Mouse (Mus musculus) left cerebral cortex, postnatal 14 days (tissue): Measurements from ENCODE around the gene D330020A13Rik. TPM values are rescaled to one million over a fixed set of nuclear protein-coding genes. Genes with fewer than 3 reads are reported as not detected.
"Not testable (repeated sequence)": the region's sequence is repeated elsewhere in the genome, so short reads cannot be mapped to it uniquely, and the experiment has no call there.

Experiments
- DNase-seq, 2 experiments: peaks; one replicate each; pipeline ENCODE4 v3.0.0; 2021 to 2022; ENCODE audit warnings: low spot score in 2 of 2, mixed read lengths in 1 of 2
- intact Hi-C: fragments of 180-260 bp; cut with DNase I; formaldehyde crosslinking; loops from one replicate; pipeline ENCODE4 v1.15.1; 2025
- total RNA-seq, 2 experiments: library from RNA; stranded (reverse); gene quantifications; 2 replicates each; pipeline ENCODE4 v1.2.3; 2021

The D330020A13Rik gene
- total RNA-seq, 2 experiments from 2014 or later: not detected

GRCm38 (mm10) chr6:120291396-120292009 is 2.7 kb upstream of the D330020A13Rik start:
- DNase-seq: no peak
- intact Hi-C loops: loop anchor here (10.0 kb wide), 1 partner anchor 807 kb away; no protein-coding TSS in a partner anchor

GRCm38 (mm10) chr6:120294785-120295133 is 595 bp downstream of the D330020A13Rik start:
- DNase-seq: peak in 1 of 2 experiments; percentile 12
- intact Hi-C loops: loop anchor here (10.0 kb wide), 1 partner anchor 810 kb away; no protein-coding TSS in a partner anchor

- intact Hi-C loops: loop anchor here (10.0 kb wide), 1 partner anchor 812 kb away; no protein-coding TSS in a partner anchor
- DNase-seq: not testable (repeated sequence)
Observed at GRCm38 (mm10) chr6:120296589-120296988, 2.4 kb downstream of the D330020A13Rik start.

- intact Hi-C loops: loop anchor here (10.0 kb wide), 1 partner anchor 296 kb away; no protein-coding TSS in a partner anchor
- DNase-seq: peak; percentile 62 to 68
Observed at GRCm38 (mm10) chr6:120301137-120301536, 7.0 kb downstream of the D330020A13Rik start.

- peak in 1 of 2 experiments; percentile 10 for DNase-seq
- intact Hi-C loops: loop anchor here (2.0 to 10.0 kb wide), 2 partner anchors 80 to 298 kb away; no protein-coding TSS in a partner anchor
Observed at GRCm38 (mm10) chr6:120302755-120303316, 8.7 kb downstream of the D330020A13Rik start.

- no peak for DNase-seq
- intact Hi-C loops: loop anchor here (10.0 kb wide), 1 partner anchor 302 kb away; no protein-coding TSS in a partner anchor
Observed at GRCm38 (mm10) chr6:120306859-120307594, 12.9 kb downstream of the D330020A13Rik start.

- intact Hi-C loops: loop anchor here (10.0 kb wide), 1 partner anchor 305 kb away; no protein-coding TSS in a partner anchor
Observed at GRCm38 (mm10) chr6:120309338-120309737, 15.2 kb downstream of the D330020A13Rik start.

GRCm38 (mm10) chr6:120309787-120310186 is 15.6 kb downstream of the D330020A13Rik start:
- no peak for DNase-seq
- intact Hi-C loops: loop anchor here (10.0 kb wide), 1 partner anchor 305 kb away; no protein-coding TSS in a partner anchor

More at GRCm38 (mm10) chr6:120309338-120309737, 15.2 kb downstream of the D330020A13Rik start:
- DNase-seq: no peak

- intact Hi-C loops: no loop called here
- DNase-seq: no peak
Observed at GRCm38 (mm10) chr6:120312443-120312842, 18.3 kb downstream of the D330020A13Rik start.

- intact Hi-C loops: no loop called here
- DNase-seq: no peak
Observed at GRCm38 (mm10) chr6:120318303-120318940, 24.3 kb downstream of the D330020A13Rik start.

GRCm38 (mm10) chr6:120319129-120319528 is 25.0 kb downstream of the D330020A13Rik start:
- intact Hi-C loops: no loop called here
- DNase-seq: no peak

- DNase-seq: no peak
- intact Hi-C loops: no loop called here
Observed at GRCm38 (mm10) chr6:120320369-120320768, 26.2 kb downstream of the D330020A13Rik start.

GRCm38 (mm10) chr6:120324295-120324927 is 30.2 kb downstream of the D330020A13Rik start:
- DNase-seq: peak; percentile 69 to 84
- intact Hi-C loops: no loop called here

GRCm38 (mm10) chr6:120332351-120332750 is 38.2 kb downstream of the D330020A13Rik start:
- DNase-seq: no peak
- intact Hi-C loops: no loop called here

- intact Hi-C loops: no loop called here
- no peak for DNase-seq
Observed at GRCm38 (mm10) chr6:120343992-120344391, 49.8 kb downstream of the D330020A13Rik start.
